Mouse (Mus musculus) mouse trophoblast stem cell (cell line): ENCODE results near the gene Prkar1b.

Experiments used
- in situ Hi-C, 2 experiments: fragments of 300-500 bp; cut with MseI, MboI; formaldehyde crosslinking; loops; 2 replicates in 1 of 2; 3 replicates in 1 of 2; pipeline ENCODE4 v1.15.1; 2025

Prkar1b gene

GRCm38 (mm10) chr5:139149681-139150602 is at the start of gene Prkar1b, which contains the start of gene Dnaaf5:
Prkar1b (minus strand) TSS chr5:139150001.
Dnaaf5 (plus strand) TSS chr5:139150223.
- in situ Hi-C loops: no loop called here

- in situ Hi-C loops: no loop called here
These were observed 49.8 kb upstream of the Prkar1b start for GRCm38 (mm10) chr5:139199636-139199994.

- in situ Hi-C loops: no loop called here
These were observed 49.0 kb upstream of the Prkar1b start for GRCm38 (mm10) chr5:139198779-139199178.

- in situ Hi-C loops: no loop called here
These were observed 41.2 kb upstream of the Prkar1b start for GRCm38 (mm10) chr5:139190958-139191357.

GRCm38 (mm10) chr5:139189726-139190125 is 39.9 kb upstream of the Prkar1b start:
- in situ Hi-C loops: no loop called here

GRCm38 (mm10) chr5:139184897-139185296 is 35.1 kb upstream of the Prkar1b start:
- in situ Hi-C loops: no loop called here

GRCm38 (mm10) chr5:139183601-139184000 is 33.8 kb upstream of the Prkar1b start:
- in situ Hi-C loops: no loop called here

- in situ Hi-C loops: no loop called here
These were observed 33.3 kb upstream of the Prkar1b start for GRCm38 (mm10) chr5:139183131-139183530.

- in situ Hi-C loops: loop anchor here in 1 of 2 experiments (10.0 kb wide), 1 partner anchor 334 kb away; no protein-coding TSS in a partner anchor
These were observed 29.3 kb upstream of the Prkar1b start for GRCm38 (mm10) chr5:139178895-139179631.

GRCm38 (mm10) chr5:139174556-139175547 is 25.1 kb upstream of the Prkar1b start:
- in situ Hi-C loops: loop anchor here in 1 of 2 experiments (10.0 kb wide), 1 partner anchor 330 kb away; no protein-coding TSS in a partner anchor

GRCm38 (mm10) chr5:139174141-139174540 is 24.3 kb upstream of the Prkar1b start:
- in situ Hi-C loops: loop anchor here in 1 of 2 experiments (10.0 kb wide), 1 partner anchor 329 kb away; no protein-coding TSS in a partner anchor

- in situ Hi-C loops: loop anchor here in 1 of 2 experiments (10.0 kb wide), 1 partner anchor 327 kb away; no protein-coding TSS in a partner anchor
These were observed 22.1 kb upstream of the Prkar1b start for GRCm38 (mm10) chr5:139171929-139172328.

GRCm38 (mm10) chr5:139167548-139167947 is 17.7 kb upstream of the Prkar1b start:
- in situ Hi-C loops: no loop called here

- in situ Hi-C loops: no loop called here
These were observed 17.1 kb upstream of the Prkar1b start for GRCm38 (mm10) chr5:139166781-139167361.

- in situ Hi-C loops: no loop called here
These were observed 11.8 kb upstream of the Prkar1b start for GRCm38 (mm10) chr5:139161632-139162031.

- in situ Hi-C loops: no loop called here
These were observed 11.1 kb upstream of the Prkar1b start for GRCm38 (mm10) chr5:139160899-139161298.

GRCm38 (mm10) chr5:139150603-139151031 is 816 bp upstream of the Prkar1b start:
- in situ Hi-C loops: no loop called here

- in situ Hi-C loops: no loop called here
These were observed 662 bp downstream of the Prkar1b start for GRCm38 (mm10) chr5:139149006-139149672.

GRCm38 (mm10) chr5:139147178-139148078 is 2.4 kb downstream of the Prkar1b start:
- in situ Hi-C loops: no loop called here
